20 mouse cellular contexts compared by ENCODE assay signal in genomic region chr9:26505941-26506340, GRCm38 (mm10).
DNase-seq lines count a peak whose midpoint lies in the region; ATAC-seq and TF ChIP-seq lines count a peak whose summit lies in the region.
"Had no signal": no experiment of that assay in that cellular context is flagged by ENCODE, and none has a peak within 500 bp of the region (broad histone marks: within the 10 kb centered on the region; RNA-seq: fewer than 3 reads in every experiment).

No protein-coding gene starts in this region.

- H3K9ac ChIP-seq in embryonic facial prominence, embryonic 14.5 days (ENCODE audit: low read depth, low read length), result no peak overlapping the region
- H3K9ac ChIP-seq in midbrain, postnatal 0 days (replicated peaks; ENCODE audit: low read length, poor library complexity, severe bottlenecking), result no peak overlapping the region
- no peak overlapping the region for H3K9ac ChIP-seq in midbrain, embryonic 14.5 days (replicated peaks; ENCODE audit: low read length)
- H3K9ac ChIP-seq: forebrain, embryonic 15.5 days; hindbrain, embryonic 15.5 days had no signal

- no peaks in the 10 kb centered on the region for H3K36me3 ChIP-seq in embryonic facial prominence, embryonic 14.5 days (ENCODE audit: control insufficient read depth, insufficient read depth, low read length)
- H3K36me3 ChIP-seq in embryonic facial prominence, embryonic 10.5 days (replicated peaks), result no peaks in the 10 kb centered on the region
- H3K36me3 ChIP-seq in midbrain, postnatal 0 days (ENCODE audit: insufficient read depth, low read length), result no peaks in the 10 kb centered on the region
- no peaks in the 10 kb centered on the region for H3K36me3 ChIP-seq in midbrain, embryonic 14.5 days (ENCODE audit: control insufficient read depth, insufficient read depth, low read length)
- H3K36me3 ChIP-seq: forebrain, embryonic 15.5 days; G1E; hindbrain, embryonic 10.5 days; hindbrain, embryonic 15.5 days had no signal

- no peaks in the 10 kb centered on the region for H3K9me3 ChIP-seq in embryonic facial prominence, embryonic 14.5 days (ENCODE audit: control insufficient read depth, low read length)
- H3K9me3 ChIP-seq in embryonic facial prominence, embryonic 10.5 days, result no peaks in the 10 kb centered on the region
- no peaks in the 10 kb centered on the region for H3K9me3 ChIP-seq in midbrain, postnatal 0 days (ENCODE audit: low read length)
- H3K9me3 ChIP-seq in midbrain, embryonic 14.5 days (ENCODE audit: control insufficient read depth, low read length), result no peaks in the 10 kb centered on the region
- H3K9me3 ChIP-seq: forebrain, embryonic 15.5 days; G1E; hindbrain, embryonic 10.5 days; hindbrain, embryonic 15.5 days had no signal

- peak; percentile 31 for DNase-seq in embryonic facial prominence, embryonic 14.5 days (ENCODE audit: low spot score)
- no peak for DNase-seq in embryonic facial prominence, embryonic 10.5 days (ENCODE audit: low spot score)
- peak; percentile 42 for DNase-seq in midbrain, postnatal 0 days (ENCODE audit: low spot score)
- DNase-seq in midbrain, embryonic 14.5 days, result no peak
- peak; percentile 37 for DNase-seq in Muller cell, postnatal 12 days (ENCODE audit: inconsistent ontology term)
- no peak for DNase-seq in frontal cortex, postnatal 14 days (ENCODE audit: low spot score in 2 of 2)
- DNase-seq: adrenal gland, postnatal 14 days; B cell, adult 2 months; cerebellum, adult 8-10 months; cerebellum, postnatal 36 days; gastrocnemius, postnatal 10 days; heart, adult 2 months had no signal

- no peak for TF ChIP-seq CTCF in midbrain, postnatal 0 days (IDR thresholded peaks at IDR 0.05)

- no peak overlapping the region for H3K27ac ChIP-seq in embryonic facial prominence, embryonic 14.5 days (replicated peaks; ENCODE audit: low read depth, low read length)
- H3K27ac ChIP-seq in embryonic facial prominence, embryonic 10.5 days (replicated peaks), result no peak overlapping the region
- no peak overlapping the region for H3K27ac ChIP-seq in midbrain, postnatal 0 days (ENCODE audit: low read depth, low read length)
- no peak overlapping the region for H3K27ac ChIP-seq in midbrain, embryonic 14.5 days (replicated peaks; ENCODE audit: low read depth, low read length)
- H3K27ac ChIP-seq: forebrain, embryonic 15.5 days; heart, adult 2 months; hindbrain, embryonic 10.5 days; hindbrain, embryonic 15.5 days had no signal

- no peaks in the 10 kb centered on the region for H3K4me1 ChIP-seq in embryonic facial prominence, embryonic 14.5 days (ENCODE audit: control insufficient read depth, insufficient read depth, low read length)
- no peaks in the 10 kb centered on the region for H3K4me1 ChIP-seq in embryonic facial prominence, embryonic 10.5 days
- H3K4me1 ChIP-seq in midbrain, postnatal 0 days (ENCODE audit: insufficient read depth, low read length), result no peaks in the 10 kb centered on the region
- no peaks in the 10 kb centered on the region for H3K4me1 ChIP-seq in midbrain, embryonic 14.5 days (ENCODE audit: control insufficient read depth, insufficient read depth, low read length)
- H3K4me1 ChIP-seq: forebrain, embryonic 15.5 days; hindbrain, embryonic 10.5 days; hindbrain, embryonic 15.5 days had no signal

- ATAC-seq in embryonic facial prominence, embryonic 14.5 days (ENCODE audit: low read depth), result no peak
- no peak for ATAC-seq in midbrain, postnatal 0 days (ENCODE audit: low FRiP score)
- ATAC-seq in midbrain, embryonic 14.5 days (ENCODE audit: low FRiP score, low TSS enrichment), result no peak
- ATAC-seq: CD4-positive, CD25-positive, alpha-beta regulatory T cell, adult 4 months; forebrain, embryonic 15.5 days; inflammation-experienced regulatory T-cells, adult 6 months; intestine, postnatal 0 days had no signal

- no peaks in the 10 kb centered on the region for H3K27me3 ChIP-seq in embryonic facial prominence, embryonic 14.5 days (replicated peaks; ENCODE audit: control insufficient read depth, insufficient read depth, low read length)
- H3K27me3 ChIP-seq in embryonic facial prominence, embryonic 10.5 days (replicated peaks; ENCODE audit: low read depth, poor library complexity, severe bottlenecking), result no peaks in the 10 kb centered on the region
- no peaks in the 10 kb centered on the region for H3K27me3 ChIP-seq in midbrain, postnatal 0 days (ENCODE audit: insufficient read depth, low read length)
- H3K27me3 ChIP-seq in midbrain, embryonic 14.5 days (ENCODE audit: control insufficient read depth, insufficient read depth, low read length), result no peaks in the 10 kb centered on the region
- H3K27me3 ChIP-seq: forebrain, embryonic 15.5 days; hindbrain, embryonic 15.5 days had no signal

- H3K4me3 ChIP-seq in embryonic facial prominence, embryonic 14.5 days (ENCODE audit: low read depth, low read length), result no peak overlapping the region
- H3K4me3 ChIP-seq in embryonic facial prominence, embryonic 10.5 days, result no peak overlapping the region
- no peak overlapping the region for H3K4me3 ChIP-seq in midbrain, postnatal 0 days (ENCODE audit: low read depth, low read length)
- H3K4me3 ChIP-seq in midbrain, embryonic 14.5 days (replicated peaks; ENCODE audit: low read depth, low read length), result no peak overlapping the region
- H3K4me3 ChIP-seq: forebrain, embryonic 15.5 days; heart, adult 2 months; hindbrain, embryonic 10.5 days; hindbrain, embryonic 15.5 days had no signal

- no peak overlapping the region for H3K4me2 ChIP-seq in embryonic facial prominence, embryonic 14.5 days (ENCODE audit: low read depth, low read length)
- no peak overlapping the region for H3K4me2 ChIP-seq in midbrain, postnatal 0 days (ENCODE audit: low read depth, low read length, poor library complexity, severe bottlenecking)
- no peak overlapping the region for H3K4me2 ChIP-seq in midbrain, embryonic 14.5 days (ENCODE audit: low read length)
- H3K4me2 ChIP-seq: forebrain, embryonic 15.5 days; heart, embryonic 11.5 days; hindbrain, embryonic 15.5 days had no signal

- 70% methylated on average over 2 of the region's 2 CpGs for WGBS in embryonic facial prominence, embryonic 14.5 days
- WGBS in embryonic facial prominence, embryonic 10.5 days, result 88% methylated on average over 2 of the region's 2 CpGs
- 91% methylated on average over 2 of the region's 2 CpGs for WGBS in midbrain, postnatal 0 days
- 88% methylated on average over 2 of the region's 2 CpGs for WGBS in midbrain, embryonic 14.5 days

Comparison
In these comparisons a context has a peak if more than half of its experiments do, and no peak if none do; other contexts are left out.
1. DNase-seq: peak in embryonic facial prominence, embryonic 14.5 days (single experiment), midbrain, postnatal 0 days (single experiment) and Muller cell, postnatal 12 days (single experiment); none in embryonic facial prominence, embryonic 10.5 days (single experiment), midbrain, embryonic 14.5 days (single experiment) and frontal cortex, postnatal 14 days (0 of 2).